Mouse (Mus musculus): ENCODE measurements around the gene Lrch1.

Gene Lrch1

GRCm38 (mm10) chr14:74893085-74893648 is 54.5 kb downstream of the Lrch1 start:
- DNase-seq (ENCODE audit: low read depth) = no peak

- no peak for DNase-seq (ENCODE audit: low read depth)
These were observed 58.4 kb downstream of the Lrch1 start for GRCm38 (mm10) chr14:74889304-74889703.

GRCm38 (mm10) chr14:74888103-74888502 is 59.6 kb downstream of the Lrch1 start:
- no peak for DNase-seq (ENCODE audit: low read depth)

- DNase-seq (ENCODE audit: low read depth) = no peak
These were observed 61.2 kb downstream of the Lrch1 start for GRCm38 (mm10) chr14:74886453-74886852.

GRCm38 (mm10) chr14:74884920-74885319 is 62.8 kb downstream of the Lrch1 start:
- no peak for DNase-seq (ENCODE audit: low read depth)

GRCm38 (mm10) chr14:74884024-74884680 is 63.5 kb downstream of the Lrch1 start:
- DNase-seq (ENCODE audit: low read depth) = no peak

- no peak for DNase-seq (ENCODE audit: low read depth)
These were observed 64.5 kb downstream of the Lrch1 start for GRCm38 (mm10) chr14:74883204-74883603.

- no peak for DNase-seq (ENCODE audit: low read depth)
These were observed 64.9 kb downstream of the Lrch1 start for GRCm38 (mm10) chr14:74882754-74883153.

- DNase-seq (ENCODE audit: low read depth) = no peak
These were observed 66.8 kb downstream of the Lrch1 start for GRCm38 (mm10) chr14:74880868-74881267.

GRCm38 (mm10) chr14:74879480-74879879 is 68.2 kb downstream of the Lrch1 start:
- DNase-seq (ENCODE audit: low read depth) = no peak

- no peak for DNase-seq (ENCODE audit: low read depth)
These were observed 70.4 kb downstream of the Lrch1 start for GRCm38 (mm10) chr14:74877287-74877686.

- DNase-seq (ENCODE audit: low read depth) = no peak
These were observed 76.5 kb downstream of the Lrch1 start for GRCm38 (mm10) chr14:74871220-74871619.

GRCm38 (mm10) chr14:74868902-74869230 is 78.8 kb downstream of the Lrch1 start:
- no peak for DNase-seq (ENCODE audit: low read depth)

- no peak for DNase-seq (ENCODE audit: low read depth)
These were observed 79.3 kb downstream of the Lrch1 start for GRCm38 (mm10) chr14:74868188-74868901.

- no peak for DNase-seq (ENCODE audit: low read depth)
These were observed 80.3 kb downstream of the Lrch1 start for GRCm38 (mm10) chr14:74867076-74868042.

GRCm38 (mm10) chr14:74865738-74866137 is 81.9 kb downstream of the Lrch1 start:
- no peak for DNase-seq (ENCODE audit: low read depth)

- no peak for DNase-seq (ENCODE audit: low read depth)
These were observed 82.7 kb downstream of the Lrch1 start for GRCm38 (mm10) chr14:74864805-74865483.

- no peak for DNase-seq (ENCODE audit: low read depth)
These were observed 86.2 kb downstream of the Lrch1 start for GRCm38 (mm10) chr14:74861456-74861855.

GRCm38 (mm10) chr14:74859154-74859553 is 88.5 kb downstream of the Lrch1 start:
- no peak for DNase-seq (ENCODE audit: low read depth)

- DNase-seq (ENCODE audit: low read depth) = no peak
These were observed 92.2 kb downstream of the Lrch1 start for GRCm38 (mm10) chr14:74855429-74855828.

- no peak for DNase-seq (ENCODE audit: low read depth)
These were observed 93.9 kb downstream of the Lrch1 start for GRCm38 (mm10) chr14:74853759-74854100.

Data from c-Kit-positive CD71-negative TER-119-negative erythroid progenitor cells, embryonic 14.5 days (primary cell).